Mouse (Mus musculus): ENCODE data around the gene Adamts12.

The Adamts12 gene

DNA sequence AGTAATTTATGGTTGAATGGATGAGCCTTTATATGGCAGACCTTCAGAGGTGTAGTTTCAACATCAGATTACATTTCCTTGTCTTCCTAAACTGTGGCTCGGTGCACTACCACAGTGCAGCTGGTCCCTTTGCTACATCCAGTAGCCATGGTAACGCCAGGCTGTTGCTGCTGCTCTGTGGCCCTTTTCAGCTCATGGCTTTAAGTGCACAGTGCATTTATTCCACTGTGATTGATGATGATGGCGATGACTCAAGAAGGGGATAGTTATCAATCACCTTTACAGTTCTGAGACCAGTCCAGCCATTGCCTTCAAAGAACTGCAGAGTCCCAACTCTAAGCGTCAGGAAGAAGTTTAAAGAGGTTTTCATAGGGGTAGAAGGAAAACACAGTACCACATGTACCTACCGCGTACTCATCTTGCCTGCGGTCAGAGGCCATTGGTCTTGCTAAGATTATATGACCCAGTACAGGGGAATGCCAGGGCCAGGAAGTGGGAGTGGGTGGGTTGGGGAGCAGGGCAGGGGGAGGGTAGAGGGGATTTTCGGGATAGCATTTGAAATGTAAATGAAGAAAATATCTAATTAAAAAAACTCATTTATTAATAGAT, 18.5 kb downstream of the Adamts12 start:
- no peak for DNase-seq

DNA sequence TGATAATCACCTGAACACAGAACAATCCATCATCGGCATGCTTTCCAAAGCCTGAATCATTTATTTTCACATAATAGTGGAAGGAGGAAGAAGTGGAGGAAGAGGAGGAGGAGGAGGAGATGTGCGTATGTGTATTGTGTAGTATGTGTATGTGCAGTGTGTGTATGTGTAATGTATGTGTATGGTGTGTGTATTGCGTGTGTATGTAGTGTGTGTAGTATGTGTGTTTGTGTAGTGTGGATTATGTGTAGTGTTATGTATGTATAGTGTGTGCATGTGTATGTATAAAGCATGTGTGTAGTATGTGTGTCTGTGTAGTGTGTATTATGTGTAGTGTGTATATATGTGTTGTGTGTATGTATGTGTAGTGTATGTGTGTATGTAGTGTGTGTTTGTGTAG, 19.1 kb downstream of the Adamts12 start:
- no peak for DNase-seq

DNA sequence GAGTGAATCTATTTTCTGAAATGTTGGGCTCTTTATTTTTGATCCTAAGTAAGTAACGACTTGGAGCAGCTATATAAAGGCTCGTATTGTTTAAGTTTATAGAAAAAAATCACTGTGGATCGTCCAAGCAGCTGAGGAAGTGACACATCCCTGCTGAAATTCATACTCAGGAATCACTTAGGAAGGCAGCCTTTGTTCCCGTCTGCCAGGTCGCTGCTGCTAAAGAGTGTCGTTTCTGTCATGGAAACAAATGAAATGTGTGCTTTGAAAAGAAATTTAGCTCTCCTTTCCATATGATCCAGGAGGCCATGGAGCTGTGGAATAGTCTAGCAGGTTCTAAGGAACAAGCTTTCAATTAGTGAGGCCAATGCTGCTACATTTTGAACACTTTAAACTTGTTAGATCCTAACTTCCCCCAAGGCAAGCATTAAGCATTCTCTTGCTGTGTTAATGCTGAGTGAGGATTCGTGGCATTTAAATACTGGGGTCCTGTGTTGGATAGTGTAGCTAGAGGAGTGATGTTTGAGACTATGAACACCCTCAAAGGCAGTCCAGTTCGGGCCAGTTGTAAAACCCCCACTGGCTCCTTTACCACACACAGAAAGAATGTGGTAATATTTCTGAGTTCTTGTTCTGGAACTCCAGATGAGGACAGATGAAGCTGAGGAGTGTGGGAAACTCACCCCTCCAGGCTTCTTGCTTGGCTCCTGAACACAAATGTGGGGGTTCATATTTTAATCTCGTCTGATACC, 19.8 kb downstream of the Adamts12 start:
- DNase-seq = no peak

DNA sequence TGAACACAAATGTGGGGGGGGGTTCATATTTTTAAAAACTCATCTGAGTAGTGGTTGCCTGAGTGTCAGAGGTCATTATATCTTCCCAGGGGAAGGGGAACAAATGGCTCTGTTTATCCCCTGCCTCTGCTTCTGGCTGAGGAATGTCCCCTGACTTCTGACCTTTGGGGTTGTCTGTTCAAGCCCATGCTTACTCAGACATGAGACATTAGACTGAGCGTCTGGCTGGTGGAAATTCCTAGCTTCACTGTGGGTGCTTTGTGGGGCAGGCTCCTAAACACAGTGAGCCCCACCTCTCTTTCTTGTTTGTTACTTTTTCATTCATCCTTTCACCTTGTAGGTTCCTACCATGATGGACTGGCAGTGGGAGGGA, 20.4 kb downstream of the Adamts12 start:
- DNase-seq = no peak

DNA sequence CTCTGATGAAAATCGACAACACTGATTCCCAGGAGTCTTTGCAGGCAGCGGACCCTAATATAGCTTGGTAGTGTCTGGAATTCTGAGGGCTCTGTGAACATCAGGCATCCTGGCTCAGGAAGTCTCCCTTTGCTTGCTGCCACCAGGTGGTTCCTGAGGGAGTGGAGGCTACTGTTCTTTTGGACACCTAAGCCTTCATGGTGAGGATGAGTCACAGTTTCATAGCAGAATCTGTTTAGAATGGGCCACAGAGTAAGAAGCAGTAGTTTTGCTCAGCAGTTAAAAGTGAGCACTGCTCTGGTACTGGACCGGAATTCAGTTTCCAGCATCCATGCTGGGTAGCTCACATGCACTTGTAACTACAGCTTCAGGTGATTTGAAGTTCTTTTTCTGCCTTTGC, 24.9 kb downstream of the Adamts12 start:
- no peak for DNase-seq

DNA sequence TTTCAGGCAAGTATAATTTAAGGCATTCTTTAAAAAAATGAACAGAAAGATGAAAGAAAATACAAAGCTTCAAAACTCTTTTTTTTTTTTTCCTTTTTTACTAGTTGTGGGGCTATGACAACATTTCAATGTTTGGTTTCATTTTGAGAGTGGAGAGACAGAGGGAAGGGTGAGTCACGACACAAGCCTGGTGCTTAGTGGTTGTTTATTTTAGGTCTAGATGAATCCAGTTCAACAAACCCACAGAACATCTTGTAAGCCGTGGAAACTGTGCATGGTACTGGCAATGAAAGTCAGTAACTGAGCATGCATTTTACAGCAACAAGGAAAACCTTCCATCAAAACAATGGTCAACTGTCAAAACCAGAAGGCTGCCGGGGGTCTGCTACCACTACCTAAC, 31.0 kb downstream of the Adamts12 start:
- no peak for DNase-seq

DNA sequence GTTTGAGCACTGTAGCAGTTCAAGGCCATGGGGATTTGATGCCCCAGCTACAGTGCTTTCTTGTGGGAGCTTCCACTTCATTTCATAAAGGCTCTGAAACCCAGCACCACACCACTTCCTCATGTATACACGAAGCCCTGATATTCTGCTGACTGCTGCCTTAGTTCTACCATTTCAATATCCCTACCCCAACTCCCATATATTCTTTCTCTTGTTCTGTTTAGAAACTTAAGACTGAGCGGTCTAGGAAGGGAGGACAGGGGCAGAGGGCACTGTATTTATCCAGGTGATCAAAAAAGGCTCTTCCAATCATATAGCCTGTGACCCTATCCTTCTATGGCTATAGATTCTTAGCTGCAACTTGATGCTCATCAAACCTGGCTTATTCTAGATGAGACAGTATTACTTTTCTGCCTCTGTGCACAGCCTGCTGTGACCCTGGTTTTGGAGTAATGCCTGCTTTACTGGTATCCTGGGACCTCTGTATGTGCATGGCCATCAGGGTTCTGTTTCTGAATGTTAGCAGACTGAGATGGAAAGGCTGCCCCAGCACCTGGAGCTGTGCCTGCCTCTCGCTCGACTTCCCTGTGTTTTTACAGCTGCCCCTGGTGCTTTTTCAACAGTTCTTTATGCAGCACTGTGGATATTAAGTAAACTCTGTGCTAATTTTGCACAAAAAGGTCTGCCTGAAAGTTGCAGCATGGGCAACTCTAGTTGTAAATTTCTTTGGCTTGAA, 33.5 kb downstream of the Adamts12 start:
- no peak for DNase-seq

DNA sequence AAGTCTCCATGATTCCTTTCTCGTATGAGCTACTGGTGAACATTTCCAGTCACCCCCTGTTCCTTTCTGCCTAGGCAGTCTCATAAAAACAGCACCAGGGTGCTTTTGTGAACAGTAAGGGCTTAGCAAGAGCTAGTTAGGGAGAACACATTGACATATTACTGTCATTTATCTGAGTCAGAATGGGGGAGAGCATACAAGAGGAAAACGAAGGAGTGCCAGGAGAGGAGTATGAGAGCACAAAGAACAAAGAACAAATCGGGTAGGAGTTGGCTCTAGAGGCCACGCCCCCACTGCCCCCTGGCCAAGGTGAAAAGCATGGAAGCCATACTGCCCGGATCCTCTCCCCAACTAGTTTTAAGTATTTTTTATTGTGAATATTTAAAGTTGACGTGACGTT, 34.4 kb downstream of the Adamts12 start:
- no peak for DNase-seq

DNA sequence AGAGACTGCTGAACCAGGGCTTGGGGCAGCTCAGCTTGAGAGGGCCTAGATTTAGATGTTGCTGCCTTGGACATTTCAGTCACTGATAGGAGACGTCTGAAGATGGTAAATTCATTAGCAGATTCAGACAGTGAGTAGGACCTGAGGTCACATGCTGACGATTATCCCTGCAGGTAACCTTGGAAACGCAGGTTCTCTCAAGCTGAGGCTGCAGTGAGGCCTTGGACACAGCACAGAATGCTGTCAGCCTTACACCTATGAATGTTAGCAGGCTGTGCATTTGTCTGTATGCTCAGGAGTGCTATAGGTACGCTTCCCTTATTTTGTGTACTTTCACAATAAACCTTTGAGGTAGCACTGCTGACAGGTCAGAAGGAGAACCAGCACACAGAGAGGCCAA, 36.3 kb downstream of the Adamts12 start:
- no peak for DNase-seq

DNA sequence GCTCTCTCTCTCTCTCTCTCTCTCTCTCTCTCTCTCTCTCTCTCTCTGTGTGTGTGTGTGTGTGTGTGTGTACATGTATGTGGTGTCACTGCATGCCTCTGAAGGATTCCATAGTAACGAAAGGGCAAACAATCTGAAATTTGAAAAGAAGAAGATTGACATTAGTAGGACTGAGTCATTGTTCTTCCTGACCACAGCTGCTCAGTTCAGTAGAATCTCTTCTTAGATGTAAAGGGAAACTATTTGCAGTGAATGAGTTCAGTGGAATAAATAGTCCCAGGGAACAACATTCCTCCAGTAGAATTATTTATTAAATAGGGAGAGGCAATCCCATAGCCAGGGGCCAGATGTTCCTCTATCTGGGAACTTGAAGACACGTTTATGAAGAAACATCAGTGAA, 40.5 kb downstream of the Adamts12 start:
- DNase-seq = no peak

DNA sequence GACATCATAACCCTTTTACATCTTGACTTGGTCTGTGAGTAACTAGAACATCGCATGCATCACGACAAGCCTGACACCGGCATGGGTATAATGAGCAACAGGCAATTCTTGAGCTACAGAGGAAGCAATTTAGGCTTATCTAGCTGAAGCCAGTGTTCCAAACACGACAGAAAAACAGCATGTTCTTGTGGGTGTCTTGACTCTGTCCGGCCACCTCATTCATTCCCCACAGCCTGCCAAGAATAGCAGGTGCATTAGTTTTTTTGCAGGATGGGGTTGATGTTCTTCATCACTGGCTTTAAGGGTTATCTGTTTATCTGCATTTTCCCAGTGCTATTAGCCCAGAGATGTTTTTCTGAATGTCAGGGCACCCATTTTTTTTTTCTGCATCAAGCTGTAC, 42.8 kb downstream of the Adamts12 start:
- no peak for DNase-seq

DNA sequence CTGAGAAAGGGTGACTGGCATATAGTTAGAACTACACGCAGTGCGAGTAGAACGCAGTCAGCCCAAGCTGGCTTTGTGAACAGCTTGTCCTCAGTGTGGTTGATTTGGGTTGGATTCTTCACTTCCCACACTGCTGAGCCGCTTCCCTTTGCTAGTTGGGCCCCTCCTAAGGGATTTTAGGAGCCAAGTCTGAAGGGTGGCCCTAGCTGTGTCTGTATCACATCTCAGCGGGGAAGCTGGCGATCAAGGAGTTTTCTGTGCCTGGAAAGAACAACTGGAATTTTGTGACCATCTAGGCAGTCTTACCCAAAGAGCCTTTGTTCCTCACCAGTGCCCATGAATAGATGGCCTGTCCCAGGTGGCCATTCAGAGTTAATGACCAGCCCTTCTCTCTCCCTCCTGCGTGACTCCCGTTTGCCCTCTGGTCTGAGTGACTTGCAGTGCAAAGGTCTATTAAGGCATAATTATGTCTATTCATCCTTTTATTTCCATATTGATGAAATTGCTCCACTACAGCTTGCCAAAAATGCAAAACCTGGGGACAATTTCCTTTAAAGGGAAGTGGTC, 50.1 kb downstream of the Adamts12 start:
- DNase-seq = no peak

DNA sequence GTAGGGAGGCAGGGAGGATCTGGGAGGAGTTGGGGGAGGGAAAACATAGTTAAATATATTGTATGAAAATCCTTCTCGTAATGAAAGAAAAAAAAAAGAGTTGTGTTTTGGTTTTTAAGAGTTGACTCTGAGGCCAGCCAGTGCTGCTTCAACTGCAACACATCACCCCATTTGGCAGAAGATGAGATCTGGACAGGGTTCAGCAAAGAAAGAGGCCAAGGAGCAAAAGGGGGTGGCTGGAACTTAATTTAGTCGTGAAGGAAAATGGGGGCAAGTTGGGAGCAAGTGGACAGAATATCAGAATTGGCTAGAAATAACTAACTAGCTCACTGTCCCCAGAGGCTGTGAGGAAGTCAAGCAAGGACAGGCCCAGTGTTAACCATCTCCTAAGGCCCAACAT, 51.7 kb downstream of the Adamts12 start:
- peak; percentile 11 for DNase-seq

DNA sequence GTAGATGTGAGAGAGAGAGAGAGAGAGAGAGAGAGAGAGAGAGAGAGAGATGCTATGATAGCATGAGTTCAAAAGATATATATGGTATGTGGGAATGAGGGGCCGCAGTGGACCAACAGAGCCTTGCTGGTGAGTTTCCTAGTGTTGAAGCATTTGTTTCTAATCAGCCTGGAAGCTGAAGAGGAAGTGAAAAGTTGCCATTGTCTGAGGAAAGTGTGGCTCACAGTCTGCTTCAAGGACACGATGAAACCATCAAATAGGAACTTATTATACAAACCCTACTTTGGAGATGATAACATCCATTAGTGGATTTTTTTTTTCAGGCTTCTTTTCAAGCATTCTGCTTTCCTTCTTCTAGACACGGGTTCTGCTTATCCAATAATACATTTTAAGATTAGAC, 52.3 kb downstream of the Adamts12 start:
- no peak for DNase-seq

DNA sequence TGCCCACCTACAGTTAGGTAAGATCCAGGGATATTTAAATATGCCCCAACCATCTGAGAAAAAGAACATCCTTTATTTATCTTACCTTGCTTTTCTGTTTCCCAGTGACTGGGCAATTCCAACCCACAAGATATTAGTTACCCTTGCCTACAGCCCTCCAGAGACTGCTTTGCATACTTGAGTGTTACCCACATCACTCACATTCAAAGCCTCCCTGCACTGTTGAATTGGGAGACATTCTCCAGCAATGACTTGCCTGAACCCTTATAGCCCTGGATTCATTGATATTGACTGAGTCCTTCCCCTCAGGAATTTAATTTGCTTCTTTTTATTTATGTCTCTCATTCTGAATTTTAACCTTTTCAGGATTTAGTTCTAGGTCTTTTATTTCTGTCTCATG, 53.8 kb downstream of the Adamts12 start:
- DNase-seq = no peak

DNA sequence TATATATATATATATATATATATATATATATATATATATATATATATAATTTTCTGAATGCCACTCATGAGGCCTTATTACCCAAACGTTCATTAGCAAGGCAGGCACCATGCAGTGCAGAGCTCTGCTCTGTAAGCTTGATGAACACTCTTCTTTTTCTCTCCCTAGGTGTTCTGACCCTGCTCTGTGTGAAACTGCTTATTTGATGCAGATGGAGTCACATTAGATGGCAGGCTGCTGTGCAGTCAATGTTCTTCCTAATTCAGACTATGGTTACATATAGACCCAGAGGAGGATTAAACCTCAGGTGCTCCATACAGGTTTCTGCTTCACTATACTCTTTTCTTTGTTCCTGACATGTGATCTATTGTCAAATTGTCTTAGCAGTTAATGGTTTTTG, 57.1 kb downstream of the Adamts12 start:
- DNase-seq = no peak

DNA sequence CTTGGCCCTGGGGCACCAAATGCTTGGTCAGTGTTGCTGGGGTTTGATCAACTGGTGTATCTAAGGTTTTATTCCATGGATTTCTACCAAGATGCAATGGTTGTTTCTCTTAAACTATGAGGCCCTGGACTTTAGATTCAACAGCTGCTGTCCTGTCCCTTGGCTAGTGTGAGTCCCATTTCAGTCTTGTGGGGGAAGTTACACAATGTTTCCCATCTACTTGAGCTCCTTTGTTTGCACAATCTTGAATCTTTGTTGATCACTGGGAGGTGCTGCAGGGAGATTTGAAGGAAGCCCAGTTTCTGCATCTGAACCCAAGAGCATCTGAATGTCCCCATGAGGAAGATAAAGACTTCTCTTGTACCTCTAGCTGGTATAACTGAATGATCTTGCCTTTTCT, 60.8 kb downstream of the Adamts12 start:
- DNase-seq = no peak

DNA sequence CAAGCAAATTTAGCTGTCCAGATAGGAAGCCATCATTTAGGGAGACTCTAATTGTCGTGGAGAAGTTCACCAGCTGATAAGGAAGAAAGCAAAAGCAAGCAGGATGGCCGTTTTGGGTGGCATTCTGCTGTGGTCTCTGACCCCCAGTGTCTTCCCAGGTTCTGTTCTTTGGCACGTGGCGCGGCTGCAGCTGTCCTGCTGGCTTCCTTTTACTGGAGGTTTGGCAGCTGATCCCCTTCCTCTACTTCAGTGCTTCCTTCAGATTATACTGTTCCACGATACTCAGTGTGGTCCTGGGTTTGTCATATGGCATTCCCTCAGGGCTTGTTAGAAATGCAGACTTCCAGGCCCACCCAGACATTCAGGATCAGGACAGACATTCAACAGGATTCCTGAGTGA, 63.9 kb downstream of the Adamts12 start:
- DNase-seq = no peak

DNA sequence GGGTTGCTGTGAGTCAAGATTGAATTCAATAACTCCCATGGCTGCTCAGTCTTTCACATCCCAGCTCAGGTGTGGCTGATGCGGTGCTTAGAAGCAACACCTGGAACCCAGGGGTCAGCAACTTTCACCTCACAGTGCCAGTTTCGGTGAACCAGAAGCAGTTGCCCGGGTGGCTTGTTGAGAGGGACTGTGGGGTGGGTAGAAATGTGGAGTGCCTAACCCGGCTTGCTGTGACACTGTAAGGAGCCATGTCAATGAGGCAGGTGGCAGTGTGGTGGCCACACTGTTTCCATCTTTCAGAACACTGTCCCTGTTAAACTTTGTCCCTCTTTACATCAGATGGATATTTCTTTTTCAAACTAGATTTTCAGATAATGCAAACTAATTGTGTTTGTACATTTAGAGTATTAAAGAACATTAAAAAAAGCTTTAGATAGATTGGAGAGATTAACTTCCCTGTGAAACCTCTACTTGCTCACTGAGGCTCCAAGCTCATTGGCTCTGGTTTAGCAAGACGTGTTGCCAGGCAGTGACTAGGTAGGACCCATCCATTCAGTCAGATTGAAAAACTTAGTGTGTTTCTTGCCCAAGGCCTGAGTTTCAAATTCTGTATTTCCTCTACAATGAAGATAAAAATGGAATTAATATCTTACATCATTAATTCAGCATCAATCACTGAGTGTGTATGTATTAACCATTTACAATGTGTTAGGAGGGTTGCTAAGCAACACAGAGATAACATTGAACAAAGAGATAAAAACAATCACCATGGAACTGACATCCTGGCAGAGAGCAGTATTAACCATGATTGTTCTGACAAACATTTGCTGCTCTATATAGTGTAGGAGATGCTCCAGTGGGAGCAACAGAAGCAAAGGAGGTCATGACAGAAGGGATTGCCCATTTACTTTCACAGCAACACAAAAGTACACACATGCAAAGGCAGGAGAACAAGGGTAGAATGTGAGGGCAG, 68.3 kb downstream of the Adamts12 start:
- DNase-seq = no peak

DNA sequence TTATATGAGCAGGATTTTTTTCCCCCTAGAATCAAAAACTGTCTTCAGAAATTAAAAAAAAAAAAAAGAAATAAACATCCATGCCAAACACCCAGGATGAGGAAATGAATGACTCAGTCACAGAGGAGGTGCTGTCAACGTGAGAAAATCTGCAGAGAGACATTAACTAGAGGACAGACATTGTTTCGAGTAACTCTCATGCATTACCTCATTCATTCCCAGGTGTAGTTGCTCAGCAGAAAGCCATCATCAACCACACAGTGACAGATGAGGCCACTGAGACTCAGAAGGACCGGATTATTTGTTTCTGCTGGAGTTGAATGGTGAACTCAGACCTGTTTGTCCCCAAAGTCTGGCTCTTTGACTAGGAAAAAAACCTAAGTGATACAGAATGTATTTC, 81.0 kb downstream of the Adamts12 start:
- DNase-seq = no peak

DNA sequence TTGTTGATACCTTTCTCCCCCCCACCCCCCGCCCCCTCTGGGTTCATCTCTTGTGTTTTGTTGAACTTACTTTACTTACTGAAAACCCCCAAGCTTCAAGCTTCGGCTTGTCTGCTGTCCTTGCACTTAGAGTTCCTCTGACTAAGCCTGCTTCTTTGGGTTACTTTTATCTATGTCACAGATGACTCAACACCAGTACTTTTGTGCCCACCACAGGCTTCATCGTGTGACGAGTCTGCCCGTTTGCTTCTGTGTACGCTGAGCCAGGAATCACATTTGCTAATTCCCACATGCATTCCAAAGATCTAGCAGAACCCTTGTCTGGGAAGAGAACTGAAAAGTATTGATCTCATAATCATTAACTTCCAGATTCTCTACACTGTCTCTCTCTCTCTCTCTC, 94.8 kb downstream of the Adamts12 start:
- no peak for DNase-seq

DNA sequence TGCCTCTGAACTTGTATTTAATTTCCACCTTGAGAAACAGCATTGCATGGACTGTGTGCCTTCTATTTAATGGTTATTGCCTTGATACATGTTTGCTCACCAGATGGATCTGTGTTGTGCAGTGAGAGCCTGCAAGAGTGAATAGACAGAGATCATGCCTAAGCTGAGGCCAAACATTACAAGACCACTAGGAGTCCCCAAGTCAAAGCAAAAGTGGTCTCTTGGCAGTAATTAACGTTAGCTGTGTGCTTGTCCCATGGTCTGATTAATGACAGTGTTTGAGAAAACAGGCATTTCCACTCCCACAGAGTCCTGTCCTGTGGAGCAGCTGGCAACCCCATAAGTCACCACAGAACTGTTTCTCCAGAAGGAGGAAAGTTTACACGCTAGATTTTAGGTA, 96.2 kb downstream of the Adamts12 start:
- no peak for DNase-seq

DNA sequence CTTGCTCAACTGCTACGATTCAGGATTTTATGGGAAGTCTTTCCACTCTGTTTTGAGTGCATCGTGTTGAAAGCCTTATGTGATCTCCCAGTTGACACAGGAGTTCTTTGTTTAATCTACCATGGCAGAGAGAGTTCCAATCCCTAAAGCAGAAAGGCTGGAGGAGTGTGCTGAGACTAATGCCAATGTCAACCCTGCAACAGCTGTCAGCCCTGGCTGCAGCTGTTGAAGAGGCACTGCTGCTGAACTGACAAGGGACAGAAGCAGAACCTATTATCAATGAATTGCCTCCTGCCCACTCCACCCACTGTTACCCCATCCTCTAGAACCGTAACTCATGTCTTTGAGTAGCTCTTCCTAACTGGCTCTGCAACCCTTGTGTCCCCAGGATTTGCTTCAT, 101.3 kb downstream of the Adamts12 start:
- DNase-seq = no peak
